Mouse (Mus musculus) G1E (cell line): ENCODE data around the gene Slirp. TPM values are rescaled to one million over a fixed set of nuclear protein-coding genes. Genes with fewer than 3 reads are reported as not detected.

ENCODE experiments used
- ATAC-seq: 2 replicates; pipeline ENCODE4 v1.8.0; 2016; ENCODE audit warnings: mild to moderate bottlenecking; ENCODE audit not compliant: insufficient number of reproducible peaks, poor library complexity, low FRiP score, severe bottlenecking; ENCODE audit errors: extremely low read depth
- DNase-seq: peaks from one replicate; pipeline ENCODE4 v3.0.0; 2012; ENCODE audit warnings: low spot score
- H3K27me3 ChIP-seq: 2 replicates; pipeline ENCODE4 v1.6.1; 2012; ENCODE audit warnings: mild to moderate bottlenecking, low read length, inconsistent platforms; ENCODE audit not compliant: insufficient read depth
- H3K36me3 ChIP-seq: replicated peaks from 2 replicates; pipeline ENCODE3; 2012; ENCODE audit warnings: mild to moderate bottlenecking, inconsistent platforms
- H3K4me1 ChIP-seq: 2 replicates; pipeline ENCODE4 v1.6.1; 2012; ENCODE audit warnings: low read depth, low read length, inconsistent platforms, mixed read lengths; ENCODE audit not compliant: insufficient read depth
- H3K4me3 ChIP-seq: 2 replicates; pipeline ENCODE4 v1.5.1; 2012; ENCODE audit warnings: low read depth, mild to moderate bottlenecking, inconsistent platforms, low read length, moderate library complexity, mixed read lengths
- H3K9me3 ChIP-seq: replicated peaks from 2 replicates; pipeline ENCODE4 v1.6.1; 2012; ENCODE audit warnings: inconsistent platforms
- CTCF ChIP-seq: IDR thresholded peaks from 2 replicates; pipeline ENCODE4 v1.5.1; 2012; ENCODE audit warnings: low read depth, low read length, inconsistent platforms, mixed read lengths
- GATA1 ChIP-seq: IDR thresholded peaks from 2 replicates; pipeline ENCODE4 v1.6.1; 2012; ENCODE audit warnings: borderline replicate concordance, low read length, inconsistent platforms, mixed read lengths
- GATA2 ChIP-seq: IDR thresholded peaks from 2 replicates; pipeline ENCODE4 v1.6.1; 2012; ENCODE audit warnings: low read depth, low read length, inconsistent platforms, borderline replicate concordance
- POLR2AphosphoS5 ChIP-seq: IDR thresholded peaks from 2 replicates; pipeline ENCODE4 v1.6.1; 2012; ENCODE audit warnings: low read depth, low read length, inconsistent platforms; ENCODE audit not compliant: insufficient replicate concordance
- TAL1 ChIP-seq: conservative IDR thresholded peaks from 2 replicates; pipeline ENCODE4 v1.6.1; 2012; ENCODE audit warnings: low read depth, low read length, inconsistent platforms, mixed read lengths
- polyA plus RNA-seq: library from polyadenylated mRNA; stranded (reverse); fragments of >175 nt; gene quantifications from 2 replicates; pipeline ENCODE4 v1.2.3, GENCODE M21; 2012
- total RNA-seq, 2 experiments: library from RNA; stranded (forward) in 1 of 2; stranded (reverse) in 1 of 2; fragments of 200-1000 nt in 1 of 2; fragments of >200 nt in 1 of 2; fragmentation: Nextera tagmentation in 1 of 2; gene quantifications; 2 replicates each; pipeline ENCODE4 v1.2.3; 2014 to 2017

Gene Slirp
- total and polyA plus RNA-seq, 3 experiments: 7.3 to 149 (median 62.5) TPM

GRCm38 (mm10) chr12:87444211-87444610, 515 bp downstream of the Slirp start:
- TF ChIP-seq TAL1 (no peak), GATA2 (no peak), CTCF (no peak), POLR2AphosphoS5 (no peak), GATA1 (no peak)
- Histone ChIP-seq H3K27me3 (no peaks in the 10 kb centered on the region), H3K4me1 (peaks cover 57% of the 10 kb centered on the region), H3K4me3 (peak overlapping the region; percentile 88), H3K36me3 (peaks cover 71% of the 10 kb centered on the region), H3K9me3 (no peaks in the 10 kb centered on the region)
- DNase-seq: no peak
- no peak for ATAC-seq

GRCm38 (mm10) chr12:87449456-87449855, 5.8 kb downstream of the Slirp start:
- peaks cover 94% of the 10 kb centered on the region for H3K36me3 ChIP-seq
- DNase-seq: no peak
- peaks cover 40% of the 10 kb centered on the region for H3K4me1 ChIP-seq
- TF ChIP-seq GATA1 (no peak), TAL1 (no peak), POLR2AphosphoS5 (no peak), CTCF (no peak), GATA2 (no peak; the same call in 1 of the 2 replicates)
- no peak overlapping the region for H3K4me3 ChIP-seq
- no peak for ATAC-seq
- no peaks in the 10 kb centered on the region for H3K9me3 ChIP-seq
- H3K27me3 ChIP-seq: no peaks in the 10 kb centered on the region

- DNase-seq: no peak
- TF ChIP-seq POLR2AphosphoS5 (no peak), GATA2 (no peak)
- Histone ChIP-seq H3K4me1 (peaks cover 36% of the 10 kb centered on the region), H3K27me3 (no peaks in the 10 kb centered on the region), H3K4me3 (no peak overlapping the region), H3K36me3 (peaks cover 90% of the 10 kb centered on the region), H3K9me3 (no peaks in the 10 kb centered on the region)
- ATAC-seq: peak; percentile 68
Observed at GRCm38 (mm10) chr12:87464678-87465297, 21.1 kb downstream of the Slirp start.

GRCm38 (mm10) chr12:87470263-87471136, 26.8 kb downstream of the Slirp start:
- TF ChIP-seq CTCF (no peak), GATA1 (no peak), GATA2 (no peak), TAL1 (no peak), POLR2AphosphoS5 (no peak)
- H3K36me3 ChIP-seq: peaks cover 45% of the 10 kb centered on the region
- DNase-seq (no peak), ATAC-seq (no peak)
- peaks cover 4% of the 10 kb centered on the region; the same call in 1 of the 2 replicates for H3K27me3 ChIP-seq
- H3K4me1 ChIP-seq: peaks cover 50% of the 10 kb centered on the region
- peak overlapping the region; percentile 83 for H3K4me3 ChIP-seq
- no peaks in the 10 kb centered on the region for H3K9me3 ChIP-seq

- DNase-seq: no peak
- no peaks in the 10 kb centered on the region for H3K9me3 ChIP-seq
- peak overlapping the region; percentile 83 for H3K4me3 ChIP-seq
- H3K36me3 ChIP-seq: peaks cover 38% of the 10 kb centered on the region
- H3K27me3 ChIP-seq: peaks cover 10% of the 10 kb centered on the region; the same call in 1 of the 2 replicates
- ATAC-seq: no peak
- peaks cover 41% of the 10 kb centered on the region for H3K4me1 ChIP-seq
- TF ChIP-seq CTCF (no peak), GATA2 (no peak), TAL1 (no peak), POLR2AphosphoS5 (no peak)
Observed at GRCm38 (mm10) chr12:87471421-87471963, 27.8 kb downstream of the Slirp start.

GRCm38 (mm10) chr12:87471964-87472786, 28.5 kb downstream of the Slirp start, which contains the start of gene Snw1:
TSS of gene Snw1 (minus strand) at chr12:87472274.
- peak; percentile 94 for ATAC-seq
- peak within 1 kb of the TSS; percentile 83 for H3K4me3 ChIP-seq

More at GRCm38 (mm10) chr12:87471964-87472786, 28.5 kb downstream of the Slirp start, which contains the start of gene Snw1:
- DNase-seq: peak; percentile 94
- peaks cover 35% of the 10 kb centered on the region for H3K4me1 ChIP-seq
- H3K27me3 ChIP-seq: peaks cover 10% of the 10 kb centered on the region; the same call in 1 of the 2 replicates
- peaks cover 31% of the 10 kb centered on the region for H3K36me3 ChIP-seq
- TF ChIP-seq POLR2AphosphoS5: no peak
- no peak for TF ChIP-seq CTCF
- no peak for TF ChIP-seq GATA2
- no peak for TF ChIP-seq GATA1
- TF ChIP-seq TAL1: no peak
- no peaks in the 10 kb centered on the region for H3K9me3 ChIP-seq
